Mouse (Mus musculus): Measurements from ENCODE around the gene Usf3.

- no peak for TF ChIP-seq CTCF (IDR thresholded peaks at IDR 0.05; ENCODE audit: extremely low read depth, insufficient read depth, insufficient read length, insufficient replicate concordance)
- TF ChIP-seq POLR2A (IDR thresholded peaks at IDR 0.05; ENCODE audit: low read depth, low read length) = no peak
Observed at GRCm38 (mm10) chr16:44269578-44269977, 96.5 kb downstream of the Usf3 start.
